8 mouse cellular contexts compared by ENCODE assay signal in the genomic region with DNA sequence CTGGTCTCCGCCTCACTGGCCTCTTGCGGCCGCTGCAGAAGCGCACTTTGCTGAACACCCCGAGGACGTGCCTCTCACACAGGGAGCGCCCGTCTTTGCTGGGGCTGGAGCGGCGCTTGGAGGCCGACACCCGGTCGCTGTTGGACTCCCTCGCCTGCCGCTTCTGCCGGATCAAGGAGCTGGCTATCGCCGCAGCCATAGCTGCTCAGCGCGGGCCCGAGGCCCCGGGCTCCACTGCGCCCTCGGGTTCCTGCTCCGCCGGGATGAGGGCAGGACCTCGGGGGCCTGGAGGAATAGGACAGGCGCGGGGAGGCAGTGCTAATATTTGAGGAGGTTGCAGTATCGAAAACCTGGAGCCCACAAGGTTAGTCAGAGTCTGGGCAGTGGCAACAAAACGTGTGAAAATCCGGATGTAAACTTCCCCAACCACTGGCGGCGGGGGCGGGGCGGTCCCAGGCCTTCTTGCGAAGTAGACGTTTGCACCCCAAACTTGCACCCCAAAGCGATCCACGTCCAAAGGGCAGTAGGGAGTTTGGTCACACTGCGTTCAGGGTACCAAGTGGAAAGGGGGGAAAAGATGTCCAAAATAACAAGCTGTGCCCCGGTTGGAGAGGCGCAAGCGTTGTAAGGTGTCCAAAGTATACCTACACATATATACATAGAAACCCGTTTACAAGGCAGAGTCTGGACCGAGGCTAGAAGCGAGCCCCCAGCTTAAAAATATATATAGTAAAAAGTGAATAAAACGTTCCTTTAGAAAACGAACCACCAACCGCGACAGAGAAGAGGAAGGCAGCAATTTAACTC.
DNase-seq lines count a peak whose midpoint lies in the region; ATAC-seq and TF ChIP-seq lines count a peak whose summit lies in the region.
"Had no signal": no experiment of that assay in that cellular context is flagged by ENCODE, and none has a peak within 500 bp of the region (broad histone marks: within the 10 kb centered on the region; RNA-seq: fewer than 3 reads in every experiment).

No protein-coding gene starts in this region.

- H3K36me3 ChIP-seq in E14TG2a.4 (ENCODE audit: insufficient read depth, low read length) (no peaks in the 10 kb centered on the region), ES-Bruce4 (ENCODE audit: control insufficient read depth, insufficient read depth, low read length, poor library complexity, severe bottlenecking) (no peaks in the 10 kb centered on the region)
- H3K36me3 ChIP-seq in heart, embryonic 16.5 days (ENCODE audit: control insufficient read depth, insufficient read depth) = no peaks in the 10 kb centered on the region
- H3K36me3 ChIP-seq in midbrain, postnatal 0 days (ENCODE audit: insufficient read depth, low read length) = no peaks in the 10 kb centered on the region

- H3K9me3 ChIP-seq in E14TG2a.4 (ENCODE audit: low read length) (no peaks in the 10 kb centered on the region), ES-Bruce4 (replicated peaks; ENCODE audit: control insufficient read depth, insufficient read depth, low read length, poor library complexity, severe bottlenecking) (no peaks in the 10 kb centered on the region)
- no peaks in the 10 kb centered on the region for H3K9me3 ChIP-seq in heart, embryonic 16.5 days (replicated peaks; ENCODE audit: control insufficient read depth, low read length)
- H3K9me3 ChIP-seq in midbrain, postnatal 0 days (ENCODE audit: low read length) = no peaks in the 10 kb centered on the region

- under 1% methylated on average over 51 of the region's 51 CpGs for WGBS in heart, embryonic 16.5 days
- WGBS in midbrain, postnatal 0 days = under 1% methylated on average over 51 of the region's 51 CpGs

- no peak for TF ChIP-seq POLR2A in ES-Bruce4 (IDR thresholded peaks at IDR 0.05; ENCODE audit: insufficient read depth, low read length)

- no peak overlapping the region for H3K27ac ChIP-seq in ES-Bruce4 (ENCODE audit: insufficient read depth, low read length)
- no peak overlapping the region for H3K27ac ChIP-seq in heart, embryonic 16.5 days (ENCODE audit: low read length)
- H3K27ac ChIP-seq in midbrain, postnatal 0 days (ENCODE audit: low read depth, low read length) = peak overlapping the region; percentile 79; the same call in 1 of the 2 replicates

- TF ChIP-seq CTCF in E14TG2a.4 (conservative IDR thresholded peaks at IDR 0.05; ENCODE audit: low read length) (no peak), ES-Bruce4 (IDR thresholded peaks at IDR 0.05; ENCODE audit: low read depth, low read length) (no peak)
- TF ChIP-seq CTCF in midbrain, postnatal 0 days (IDR thresholded peaks at IDR 0.05) = peak; percentile 38; the same call in 1 of the 2 replicates

- peak overlapping the region; percentile 100 for H3K4me2 ChIP-seq in heart, embryonic 16.5 days (ENCODE audit: low read depth, low read length)
- peak overlapping the region; percentile 95 for H3K4me2 ChIP-seq in midbrain, postnatal 0 days (ENCODE audit: low read depth, low read length, poor library complexity, severe bottlenecking)

- intact Hi-C loops in left cerebral cortex, postnatal 4 days (cut with DNase I) = no loop called here

- peak overlapping the region; percentile 89; the same call in 1 of the 2 replicates for H3K9ac ChIP-seq in ES-Bruce4 (ENCODE audit: low read depth, poor library complexity, severe bottlenecking)
- H3K9ac ChIP-seq in heart, embryonic 16.5 days (ENCODE audit: low read length) = peak overlapping the region; percentile 38; the same call in 1 of the 2 replicates
- H3K9ac ChIP-seq in midbrain, postnatal 0 days (replicated peaks; ENCODE audit: low read length, poor library complexity, severe bottlenecking) = peak overlapping the region; percentile 70

- peak; percentile 29 to 35 for DNase-seq in cerebellum, postnatal 4 days (ENCODE audit: low spot score in 2 of 2)
- peak; percentile 56 for DNase-seq in left cerebral cortex, postnatal 4 days
- peak; percentile 55 for DNase-seq in midbrain, postnatal 0 days (ENCODE audit: low spot score)
- DNase-seq in T-cell, adult 2 months (ENCODE audit: low spot score) = no peak

- no peak for ATAC-seq in heart, embryonic 16.5 days (replicated peaks; ENCODE audit: extremely low read depth, insufficient read depth, low FRiP score)
- ATAC-seq in midbrain, postnatal 0 days (ENCODE audit: low FRiP score) = peak; percentile 20; the same call in 1 of the 2 replicates

- H3K27me3 ChIP-seq in E14TG2a.4 (ENCODE audit: insufficient read depth, low read length) (peaks cover 76% of the 10 kb centered on the region), ES-Bruce4 (ENCODE audit: control insufficient read depth, insufficient read depth, low read length, poor library complexity, severe bottlenecking) (peaks cover 26% of the 10 kb centered on the region)
- peaks cover 41% of the 10 kb centered on the region for H3K27me3 ChIP-seq in heart, embryonic 16.5 days (ENCODE audit: control insufficient read depth, insufficient read depth, low read length)
- H3K27me3 ChIP-seq in midbrain, postnatal 0 days (ENCODE audit: insufficient read depth, low read length) = no peaks in the 10 kb centered on the region

- H3K4me1 ChIP-seq in E14TG2a.4 (replicated peaks; ENCODE audit: low read depth, low read length) (peaks cover 8% of the 10 kb centered on the region), ES-Bruce4 (ENCODE audit: control insufficient read depth, insufficient read depth, low read length) (no peaks in the 10 kb centered on the region)
- no peaks in the 10 kb centered on the region for H3K4me1 ChIP-seq in heart, embryonic 16.5 days (ENCODE audit: control insufficient read depth, insufficient read depth, low read length)
- H3K4me1 ChIP-seq in midbrain, postnatal 0 days (ENCODE audit: insufficient read depth, low read length) = peaks cover 5% of the 10 kb centered on the region; the same call in 1 of the 2 replicates

- peak overlapping the region; percentile 81 for H3K4me3 ChIP-seq in E14TG2a.4 (replicated peaks; ENCODE audit: low read length)
- H3K4me3 ChIP-seq in ES-Bruce4 (ENCODE audit: low read depth, low read length) = peak overlapping the region; percentile 71
- peak overlapping the region; percentile 76 for H3K4me3 ChIP-seq in heart, embryonic 16.5 days (ENCODE audit: low read length)
- H3K4me3 ChIP-seq in midbrain, postnatal 0 days (ENCODE audit: low read depth, low read length) = peak overlapping the region; percentile 72
- H3K4me3 ChIP-seq: erythroblast, embryonic 14.5 days had no signal

- no peak for TF ChIP-seq EP300 in ES-Bruce4 (IDR thresholded peaks at IDR 0.05; ENCODE audit: insufficient read depth, low read depth, low read length)

Comparison
In these comparisons a context has a peak if more than half of its experiments do, and no peak if none do; other contexts are left out.
1. H3K9ac ChIP-seq: peak in every context shown above with its lines; median percentile 89 in ES-Bruce4; 70 in midbrain, postnatal 0 days; 38 in heart, embryonic 16.5 days.